Mouse (Mus musculus): ENCODE measurements at regions not wholly inside any gene's neighbourhood (a gene's known extent, or its start where the extent isn't known, plus 50 kb on each side); places are given as distances from the start of the nearest gene placed in this dataset.
A peak's percentile ranks its signal among the peaks of the same experiment; 100 is the strongest.
"Not testable (repeated sequence)": the region's sequence is repeated elsewhere in the genome, so short reads cannot be mapped to it uniquely, and the experiment has no call there.

DNA sequence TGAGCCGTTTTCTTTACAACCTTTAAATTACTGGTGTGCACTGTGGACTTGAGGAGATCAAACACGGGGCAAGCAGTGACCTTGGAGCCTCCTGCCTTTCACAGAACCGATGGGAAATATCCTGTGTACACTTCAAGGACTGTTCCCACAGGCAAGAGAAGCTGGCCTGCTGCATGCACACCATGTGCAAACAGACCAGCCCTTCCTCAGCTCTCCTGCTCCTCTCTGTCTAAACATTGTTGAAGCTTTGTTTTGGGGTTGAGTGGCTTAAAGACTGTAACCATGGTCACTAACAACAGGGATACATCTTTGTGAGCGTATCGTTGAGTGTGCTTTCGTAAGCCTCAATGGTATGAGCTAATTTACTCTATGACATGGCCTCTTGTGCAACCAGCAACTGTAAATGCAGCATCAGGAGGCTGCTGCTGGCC, 50.2 kb upstream of the Agps start:
- DNase-seq (ENCODE audit: low read depth, low spot score), result no peak

DNA sequence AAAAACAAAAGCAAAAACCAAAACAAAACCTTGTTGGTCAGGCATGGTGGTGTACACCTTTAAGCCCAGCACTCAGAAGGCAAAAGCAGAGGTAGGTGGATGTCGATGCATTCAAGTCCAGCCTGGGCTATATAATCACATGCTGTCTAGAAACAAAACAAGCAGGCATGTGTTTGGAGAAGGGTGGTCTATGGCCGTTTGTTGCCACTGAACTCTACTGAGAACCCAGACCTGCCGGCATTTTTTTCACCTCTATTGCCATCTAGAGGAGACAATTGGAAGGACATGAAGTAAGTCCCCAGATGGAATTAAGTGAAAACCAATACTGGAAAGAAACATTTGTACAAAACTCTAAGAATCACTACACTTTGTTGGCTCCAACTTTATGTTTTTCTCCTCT, 50.9 kb upstream of the Agps start:
- peak; percentile 68 for DNase-seq (ENCODE audit: low read depth, low spot score)

DNA sequence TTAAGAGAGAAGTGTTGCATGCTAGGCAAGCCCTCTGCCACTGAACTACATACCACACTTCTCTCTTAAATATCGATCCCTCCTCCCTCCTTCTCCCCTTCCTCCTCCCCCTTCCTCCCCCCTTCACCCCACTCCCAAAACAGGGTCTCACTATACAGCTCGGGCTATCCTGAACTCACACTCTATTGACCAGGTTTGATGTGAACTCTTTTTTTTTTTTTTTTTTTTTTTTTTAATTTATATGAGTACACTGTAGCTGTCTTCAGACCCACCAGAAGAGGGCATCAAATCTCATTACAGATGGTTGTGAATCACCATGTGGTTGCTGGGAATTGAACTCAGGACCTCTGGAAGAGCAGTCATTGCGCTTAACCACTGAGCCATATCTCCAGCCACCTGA, 53.3 kb upstream of the Agps start:
- not testable (repeated sequence) for DNase-seq (ENCODE audit: low read depth, low spot score)

DNA sequence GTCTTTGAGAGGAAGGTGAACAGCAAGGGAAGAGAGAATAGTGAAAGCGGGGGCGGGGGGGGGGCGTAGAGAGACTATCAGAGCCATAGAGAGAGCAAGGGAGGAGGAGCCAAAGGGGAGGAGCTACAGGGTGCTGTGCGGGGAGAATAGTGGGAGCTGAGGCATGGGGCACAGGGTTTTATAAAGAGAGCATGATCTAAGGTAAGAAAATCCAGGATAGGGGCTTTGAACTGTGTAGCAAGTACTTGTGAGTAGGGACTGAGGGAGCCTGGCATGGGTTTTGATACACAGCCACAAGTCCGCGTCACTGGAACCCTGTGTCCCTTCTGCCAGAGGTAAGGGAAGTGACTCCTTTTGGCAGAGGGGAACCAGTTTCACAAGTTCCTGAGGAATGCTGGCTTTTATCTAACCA, 54.9 kb upstream of the Agps start:
- peak; percentile 71 for DNase-seq (ENCODE audit: low read depth, low spot score)

DNA sequence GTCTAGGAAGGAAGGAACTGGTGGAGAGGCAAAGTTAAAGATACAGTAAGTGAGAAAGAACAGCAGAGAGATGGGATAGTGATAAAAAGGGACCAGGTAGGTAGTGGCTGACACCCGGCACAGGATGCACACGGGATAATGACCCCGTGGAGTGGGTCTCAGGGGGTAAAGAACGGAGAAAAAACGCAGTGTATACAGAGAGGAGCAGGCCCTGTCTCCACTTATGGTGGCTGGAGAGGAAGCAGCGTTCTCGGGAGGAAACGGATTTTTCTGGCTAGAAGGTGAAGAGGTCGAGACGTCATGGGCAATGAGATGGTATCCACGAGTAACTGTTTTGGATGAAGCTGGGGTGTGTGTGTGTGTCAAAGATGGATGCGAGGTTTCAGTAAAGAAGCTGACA, 55.4 kb upstream of the Agps start:
- no peak for DNase-seq (ENCODE audit: low read depth, low spot score)

DNA sequence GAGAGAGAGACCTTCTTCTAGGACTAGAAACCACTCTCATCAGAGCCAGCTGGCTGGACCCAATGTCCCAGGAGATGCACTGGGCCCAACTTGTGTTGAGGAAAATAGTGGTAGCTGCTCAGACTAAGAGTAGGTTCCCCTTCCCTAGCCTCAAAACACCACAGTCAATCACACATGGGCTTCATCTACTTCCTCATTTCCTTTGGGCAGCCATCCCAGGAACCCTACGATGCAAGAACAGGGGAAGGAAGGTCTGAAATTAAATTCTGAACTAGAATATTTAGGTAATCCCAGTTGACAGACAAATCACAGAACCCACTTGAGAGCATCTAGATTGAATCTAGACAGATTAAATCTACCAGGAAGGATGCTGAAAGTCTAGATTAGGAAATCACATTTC, 56.8 kb upstream of the Agps start:
- DNase-seq (ENCODE audit: low read depth, low spot score), result no peak

DNA sequence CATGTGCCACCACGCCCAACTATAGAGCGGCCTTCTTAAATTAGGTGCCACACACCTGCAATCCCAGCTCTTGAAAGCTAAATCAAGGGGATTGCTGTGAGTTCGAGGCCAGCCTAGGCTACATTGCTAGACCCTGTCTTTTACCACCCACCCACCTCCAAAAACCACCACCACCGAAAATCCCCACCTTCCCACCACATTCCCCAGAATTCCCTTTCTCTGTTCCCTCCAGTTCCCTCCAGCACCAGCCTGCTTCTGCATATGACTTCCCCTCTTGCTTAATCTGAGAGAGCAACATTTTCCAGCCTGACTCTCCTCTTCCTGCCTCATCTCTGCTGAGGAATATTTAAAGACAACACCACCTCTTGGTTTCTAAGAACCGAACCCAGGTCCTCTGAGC, 58.5 kb upstream of the Agps start:
- no peak for DNase-seq (ENCODE audit: low read depth, low spot score)

DNA sequence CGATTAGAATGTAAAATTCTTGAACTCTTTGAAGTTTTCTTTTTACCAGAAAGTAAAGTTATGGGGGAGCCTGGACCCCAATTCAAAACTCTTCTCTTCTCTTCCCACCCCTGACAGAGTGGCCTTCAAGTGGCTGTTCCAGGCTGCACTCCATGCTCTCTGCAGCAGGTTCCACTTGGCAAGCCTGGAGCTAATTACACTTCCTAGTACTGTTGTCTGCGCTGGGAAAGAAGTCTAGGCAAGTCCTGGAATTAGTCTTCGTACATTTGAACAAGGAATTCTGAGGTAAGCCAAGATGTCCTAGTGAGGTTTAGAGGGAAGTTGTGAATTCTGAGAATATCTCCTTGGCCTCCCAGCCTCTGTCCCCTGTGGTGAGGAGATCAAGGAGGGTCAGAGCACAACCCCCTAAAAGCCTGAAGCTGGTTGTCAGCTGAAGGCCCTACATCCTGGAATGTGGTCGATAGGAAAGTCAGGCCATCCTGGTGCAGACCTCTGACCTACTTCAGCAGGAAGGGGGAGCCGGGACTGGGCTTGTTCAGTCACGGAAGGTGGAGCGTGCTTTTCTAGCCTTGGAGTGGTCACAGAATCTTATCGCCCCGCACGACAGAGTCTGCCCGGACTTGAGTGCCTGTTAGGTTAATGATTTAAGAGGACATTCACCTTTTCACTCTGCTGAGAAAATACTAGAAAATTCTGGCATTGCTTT, 59.6 kb upstream of the Agps start:
- DNase-seq (ENCODE audit: low read depth, low spot score), result no peak

DNA sequence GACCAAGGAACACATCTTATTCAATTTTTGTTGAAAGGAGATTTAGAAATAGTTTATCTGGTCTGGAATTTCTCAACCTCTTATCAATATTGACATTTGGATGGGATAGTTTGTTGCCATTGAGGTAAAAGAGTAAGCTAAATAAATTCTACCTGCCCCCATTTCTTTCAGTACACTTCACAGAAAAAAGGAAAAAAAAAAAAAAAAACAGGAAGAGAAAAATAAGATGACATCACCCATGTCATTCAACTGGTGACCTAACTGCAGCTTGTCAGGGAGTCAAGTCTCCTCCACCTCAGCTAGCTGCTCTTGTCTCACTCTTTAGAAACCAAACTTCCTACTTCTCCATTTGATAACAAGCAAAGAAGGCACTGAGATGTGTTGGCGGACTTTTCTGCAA, 61.3 kb upstream of the Agps start:
- no peak for DNase-seq (ENCODE audit: low read depth, low spot score)

DNA sequence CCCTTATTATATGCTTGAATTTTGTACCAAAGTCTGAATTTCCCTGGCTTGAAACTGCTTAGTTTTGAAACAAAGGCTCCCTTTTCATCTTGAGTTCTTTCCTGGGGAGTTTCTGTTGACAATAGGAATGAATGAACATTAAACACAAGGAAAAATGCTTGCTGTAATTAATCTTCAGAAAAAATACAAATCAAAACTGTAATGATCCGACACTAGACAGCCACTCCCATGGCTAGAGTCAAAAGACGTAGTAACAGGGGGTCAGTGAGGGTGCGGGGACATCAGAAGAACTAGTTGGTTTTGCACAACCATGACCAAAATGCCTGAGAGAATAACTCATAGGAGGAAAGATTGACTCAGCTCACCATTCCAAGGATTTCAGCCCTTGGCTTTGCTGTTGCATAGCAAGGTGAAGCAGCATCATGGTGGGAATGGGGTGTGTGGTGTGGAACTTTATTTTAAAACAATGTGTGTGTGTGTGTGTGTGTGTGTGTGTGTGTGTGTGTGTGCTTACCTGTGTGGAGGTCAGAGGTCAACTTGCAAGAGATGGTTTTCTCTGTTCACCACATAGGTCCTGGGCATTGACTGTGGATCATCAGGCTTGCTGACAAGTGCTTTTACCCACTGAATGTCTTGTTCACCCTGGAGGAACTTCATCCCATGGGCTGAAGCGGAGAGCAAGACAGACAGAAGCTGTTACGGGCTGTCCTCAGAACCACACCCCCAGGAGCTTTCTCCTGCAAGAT, 63.2 kb upstream of the Agps start:
- peak; percentile 39 for DNase-seq (ENCODE audit: low read depth, low spot score)

DNA sequence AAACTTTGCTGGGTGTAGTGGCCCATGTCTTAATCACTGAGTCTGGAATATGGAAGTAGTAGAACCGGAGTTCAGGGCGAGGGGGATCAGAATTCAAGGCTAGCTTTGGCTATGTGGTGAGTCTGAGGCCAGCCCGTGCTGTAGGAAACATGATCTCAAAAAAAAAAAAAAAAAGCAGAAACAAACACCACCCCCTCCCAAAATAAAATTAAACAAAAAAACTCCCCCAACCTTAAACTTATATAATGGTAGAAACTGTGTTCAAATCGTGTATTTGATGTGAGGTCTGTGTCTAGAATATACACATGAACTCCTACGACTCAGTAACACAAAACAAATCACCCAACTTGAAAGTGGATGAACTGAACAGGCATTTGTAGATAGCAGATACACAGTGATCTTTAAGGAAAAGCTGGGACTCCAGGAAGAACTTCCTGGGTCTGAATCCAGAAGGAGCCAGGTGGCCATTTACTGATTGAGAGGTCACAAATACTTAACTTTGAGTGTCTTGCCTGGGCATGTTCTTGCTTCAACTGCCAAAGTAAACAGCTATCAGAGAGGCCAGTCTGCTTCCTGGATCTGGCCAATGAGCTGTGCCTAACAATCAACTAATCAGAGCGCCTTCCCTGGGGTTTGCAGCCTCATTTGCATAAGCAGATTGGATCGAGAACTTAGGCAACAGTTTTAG, 63.6 kb upstream of the Nfe2l2 start:
- DNase-seq (ENCODE audit: low read depth, low spot score), result peak; percentile 93

DNA sequence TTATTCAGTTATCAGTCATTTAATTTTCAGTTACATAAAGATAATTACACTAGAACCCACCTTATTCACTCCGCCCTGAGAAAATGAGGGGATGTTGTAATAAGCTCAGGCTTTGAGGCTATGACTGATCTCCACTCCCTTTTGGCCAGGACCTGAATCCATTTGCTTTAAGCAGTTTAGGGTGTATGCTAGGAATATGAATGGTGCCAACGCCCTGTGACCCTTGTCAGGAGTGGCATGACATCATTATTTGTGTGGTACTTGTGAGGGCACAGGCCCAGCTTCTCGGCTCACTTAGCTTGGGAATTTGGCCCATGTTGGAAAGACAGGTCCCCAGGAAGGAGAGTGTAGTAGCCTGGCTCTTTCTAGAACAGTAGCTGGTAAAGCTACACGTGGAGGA, 61.0 kb upstream of the Nfe2l2 start:
- no peak for DNase-seq (ENCODE audit: low read depth, low spot score)

DNA sequence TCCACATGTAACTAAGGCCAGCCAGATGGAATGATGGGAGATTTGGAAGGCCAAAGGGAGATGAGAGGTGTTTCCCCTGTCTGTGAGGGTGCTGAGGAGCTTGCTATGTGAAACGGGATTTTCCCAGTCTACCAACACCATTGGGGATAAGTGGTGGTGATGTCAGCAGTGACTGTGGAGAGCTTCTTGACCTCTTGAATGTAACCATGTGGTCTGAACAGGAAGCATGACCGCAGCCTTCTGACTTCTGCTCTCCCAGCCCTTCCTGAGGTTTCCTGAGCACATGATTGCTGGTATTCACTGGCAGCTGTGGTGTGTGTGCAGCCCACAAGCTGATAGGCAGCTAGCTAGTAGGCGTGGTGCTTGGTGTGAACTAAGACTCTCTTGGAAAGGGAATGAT, 58.8 kb upstream of the Nfe2l2 start:
- no peak for DNase-seq (ENCODE audit: low read depth, low spot score)

DNA sequence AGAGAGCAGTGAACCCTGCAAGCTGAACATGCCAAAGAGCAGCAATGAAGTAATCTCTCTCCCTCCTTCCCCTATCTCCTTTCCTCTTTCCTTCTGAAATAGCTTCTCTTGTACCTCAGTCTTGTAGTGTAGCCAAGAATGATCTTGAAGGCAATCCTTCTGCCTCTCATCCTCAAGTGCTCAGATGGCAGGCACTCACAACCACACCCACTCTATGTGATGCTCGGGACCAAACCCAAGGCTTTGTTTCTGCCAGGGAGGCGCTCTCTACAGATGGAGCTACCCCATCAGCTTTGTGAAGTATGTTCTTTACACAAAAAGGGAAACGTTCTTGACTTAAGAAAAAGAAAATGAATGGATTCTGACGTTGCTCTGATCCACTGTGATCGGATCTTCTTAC, 57.6 kb upstream of the Nfe2l2 start:
- DNase-seq (ENCODE audit: low read depth, low spot score), result no peak

DNA sequence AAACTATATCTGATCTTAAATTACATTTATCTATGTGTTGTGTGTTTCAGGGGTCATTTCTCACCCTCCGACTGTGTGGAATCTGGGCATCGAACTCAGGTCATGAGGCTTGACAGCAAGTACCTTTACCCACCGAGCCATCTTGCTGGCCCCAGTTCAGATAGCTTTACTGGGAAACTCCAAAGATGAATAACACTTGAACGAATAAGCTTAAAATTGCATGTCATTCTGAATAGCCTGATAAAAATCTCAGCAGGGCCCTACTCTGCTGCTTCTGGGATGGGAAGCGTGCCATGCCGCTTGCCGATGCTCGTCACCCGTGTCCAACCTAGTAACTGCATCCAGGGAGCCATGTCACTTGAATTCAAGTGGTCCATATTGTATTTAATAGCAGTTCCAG, 57.2 kb upstream of the Nfe2l2 start:
- no peak for DNase-seq (ENCODE audit: low read depth, low spot score)

DNA sequence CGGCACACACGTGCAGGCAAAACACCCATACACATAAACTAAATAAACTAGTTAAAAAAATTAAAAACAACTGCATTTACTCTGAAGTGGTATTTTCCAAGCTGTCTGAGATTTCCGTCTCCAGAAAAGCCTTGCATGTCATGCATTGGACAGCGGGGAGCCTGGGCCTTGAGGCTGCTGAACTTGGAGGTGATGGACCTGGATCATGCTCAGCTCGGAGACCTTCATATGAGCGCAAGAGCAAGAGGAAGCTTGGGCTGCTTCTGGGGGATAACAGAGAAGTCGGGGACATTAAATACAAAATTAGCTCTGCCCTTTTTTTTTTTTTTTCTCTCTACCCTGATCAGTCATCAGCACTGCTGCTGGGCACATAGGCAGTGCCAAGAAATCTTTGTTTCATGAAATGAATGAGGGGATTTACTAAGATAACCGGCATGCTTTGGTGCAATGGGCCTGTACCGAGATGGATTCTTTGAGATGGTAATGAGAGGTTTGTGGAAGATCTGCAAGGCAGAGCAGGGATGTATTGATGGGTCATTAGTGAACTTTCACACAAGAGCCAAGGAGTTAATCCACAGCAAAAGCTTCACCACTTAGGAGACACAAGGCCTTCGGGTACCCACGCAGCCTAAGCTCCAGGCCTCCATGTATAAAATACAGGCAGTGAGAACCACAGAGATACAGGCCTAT, 54.9 kb upstream of the Nfe2l2 start:
- no peak for DNase-seq (ENCODE audit: low read depth, low spot score)

DNA sequence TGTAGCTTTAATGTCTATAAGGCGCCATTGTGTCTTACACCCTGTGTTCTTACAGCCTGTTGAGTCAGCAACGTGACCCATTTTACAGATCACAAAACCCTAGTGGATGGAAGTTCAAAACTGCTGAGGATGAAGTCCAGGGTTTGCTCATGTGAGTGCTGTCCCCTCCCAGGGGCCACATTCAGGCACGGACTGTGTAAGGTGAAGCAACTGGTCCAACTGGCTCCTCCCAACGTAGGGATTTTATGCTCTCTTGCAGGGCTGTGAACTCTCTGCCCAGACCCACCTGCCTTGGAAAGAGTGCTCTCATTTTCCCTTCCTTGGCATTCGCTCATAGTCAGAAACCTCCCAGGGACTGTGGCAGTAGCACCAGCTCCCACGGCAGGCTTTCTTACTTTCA, 53.8 kb upstream of the Nfe2l2 start:
- DNase-seq (ENCODE audit: low read depth, low spot score), result no peak

DNA sequence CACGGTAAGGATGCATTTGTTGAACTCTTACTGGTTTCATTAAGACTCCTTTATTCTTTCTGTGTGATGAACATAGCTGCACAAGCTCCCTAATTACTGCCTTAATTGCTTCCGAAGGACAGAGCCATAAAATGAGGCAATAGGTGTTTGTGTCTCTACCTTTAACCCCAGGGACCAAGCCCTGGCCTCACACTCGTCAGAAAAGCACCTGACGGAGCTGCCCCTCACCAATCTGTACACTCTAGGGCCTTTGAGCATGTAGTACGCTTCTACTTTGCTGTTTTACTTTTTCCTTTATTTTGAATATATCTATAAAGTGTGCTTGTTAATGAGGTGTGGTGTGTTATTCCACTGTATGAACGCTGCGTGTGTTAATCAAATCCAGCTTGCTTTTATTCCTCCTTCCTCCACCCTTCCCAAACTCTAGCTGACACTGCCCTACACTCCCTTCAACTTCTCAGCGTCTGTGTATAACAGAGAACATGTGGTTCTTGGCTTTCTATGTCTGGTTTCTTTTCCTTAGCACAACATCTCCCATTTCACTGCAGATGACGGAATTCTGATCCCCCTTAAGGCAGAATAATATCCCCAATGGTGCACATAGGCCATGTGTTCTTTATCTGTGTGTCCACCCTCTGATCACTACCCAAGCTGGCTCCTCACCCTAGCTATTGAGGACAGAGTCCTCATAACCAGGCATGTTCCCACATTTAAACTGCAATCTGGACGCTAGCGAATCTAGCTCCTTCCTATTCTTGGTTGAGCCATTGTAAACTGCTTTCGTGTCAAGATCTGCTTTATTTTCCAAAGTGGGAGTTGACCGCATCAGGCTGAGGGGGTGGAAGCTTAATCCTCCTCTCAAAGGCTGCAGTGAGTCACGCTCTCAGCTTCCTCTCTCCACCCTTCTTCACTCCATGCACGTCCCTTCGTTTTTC, 52.5 kb upstream of the Nfe2l2 start:
- no peak for DNase-seq (ENCODE audit: low read depth, low spot score)

DNA sequence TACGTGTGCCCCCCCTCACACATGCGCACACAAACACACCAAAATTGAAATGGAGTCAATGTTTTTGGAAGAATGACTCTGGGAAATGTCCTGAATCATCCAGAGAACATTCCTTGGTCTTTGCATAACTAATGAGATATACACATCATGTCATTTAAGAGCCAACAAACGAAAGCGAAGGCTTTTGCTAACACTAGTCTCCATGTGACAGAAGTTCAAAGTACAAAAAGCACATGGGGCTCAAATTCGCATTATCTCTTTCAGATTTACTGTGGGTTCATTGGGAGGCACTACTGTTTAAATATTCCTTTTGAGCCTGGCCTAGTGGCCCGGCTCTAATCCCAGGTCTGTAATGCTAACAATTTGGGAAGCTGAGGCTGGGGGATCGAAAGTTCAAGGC, 50.2 kb upstream of the Nfe2l2 start:
- no peak for DNase-seq (ENCODE audit: low read depth, low spot score)
